Mouse (Mus musculus) left cerebral cortex, postnatal 25 days (tissue): ENCODE measurements around the gene Cyth3. TPM values are rescaled to one million over a fixed set of nuclear protein-coding genes. Genes with fewer than 3 reads are reported as not detected.

ENCODE experiments used
- DNase-seq, 2 experiments: peaks; one replicate each; pipeline ENCODE4 v3.0.0; 2022; ENCODE audit warnings: low spot score in 2 of 2, mixed read lengths in 1 of 2
- intact Hi-C: fragments of 180-260 bp; cut with DNase I; formaldehyde crosslinking; loops from one replicate; pipeline ENCODE4 v1.15.1; 2025
- total RNA-seq, 2 experiments: library from RNA; stranded (reverse); gene quantifications; 2 replicates each; pipeline ENCODE4 v1.2.3; 2021

Gene Cyth3
- total RNA-seq, 2 experiments from 2014 or later: 37.5 to 38.2 TPM

GRCm38 (mm10) chr5:143654670-143655510, 32.6 kb downstream of the Cyth3 start:
- no peak for DNase-seq
- intact Hi-C loops: no loop called here

- no peak for DNase-seq
- intact Hi-C loops: no loop called here
These were observed 33.3 kb downstream of the Cyth3 start for GRCm38 (mm10) chr5:143655511-143655943.

- DNase-seq: peak; percentile 37 to 79
- intact Hi-C loops: loop anchor here (2.0 kb wide), 1 partner anchor 34 kb away; no protein-coding TSS in a partner anchor
These were observed 34.5 kb downstream of the Cyth3 start for GRCm38 (mm10) chr5:143656708-143657245.

GRCm38 (mm10) chr5:143659021-143659523, 36.8 kb downstream of the Cyth3 start:
- no peak for DNase-seq
- intact Hi-C loops: no loop called here

- intact Hi-C loops: no loop called here
These were observed 40.9 kb downstream of the Cyth3 start for GRCm38 (mm10) chr5:143663074-143663687.

GRCm38 (mm10) chr5:143665561-143665960, 43.3 kb downstream of the Cyth3 start:
- intact Hi-C loops: no loop called here
- no peak for DNase-seq

More at GRCm38 (mm10) chr5:143663074-143663687, 40.9 kb downstream of the Cyth3 start:
- no peak for DNase-seq

GRCm38 (mm10) chr5:143666015-143666414, 43.8 kb downstream of the Cyth3 start:
- intact Hi-C loops: no loop called here
- no peak for DNase-seq

GRCm38 (mm10) chr5:143668884-143669283, 46.6 kb downstream of the Cyth3 start:
- intact Hi-C loops: no loop called here
- DNase-seq: no peak

- no peak for DNase-seq
- intact Hi-C loops: no loop called here
These were observed 47.1 kb downstream of the Cyth3 start for GRCm38 (mm10) chr5:143669393-143669792.

GRCm38 (mm10) chr5:143669839-143670238, 47.6 kb downstream of the Cyth3 start:
- no peak for DNase-seq
- intact Hi-C loops: no loop called here

- intact Hi-C loops: loop anchor here (1.0 kb wide), 1 partner anchor 19 kb away; no protein-coding TSS in a partner anchor
- peak; percentile 27 to 78 for DNase-seq
These were observed 48.6 kb downstream of the Cyth3 start for GRCm38 (mm10) chr5:143670740-143671415.

- intact Hi-C loops: no loop called here
These were observed 52.3 kb downstream of the Cyth3 start for GRCm38 (mm10) chr5:143674576-143674975.

GRCm38 (mm10) chr5:143676218-143676985, 54.2 kb downstream of the Cyth3 start:
- DNase-seq: no peak
- intact Hi-C loops: no loop called here

More at GRCm38 (mm10) chr5:143674576-143674975, 52.3 kb downstream of the Cyth3 start:
- no peak for DNase-seq

- intact Hi-C loops: no loop called here
- DNase-seq: no peak
These were observed 55.1 kb downstream of the Cyth3 start for GRCm38 (mm10) chr5:143677363-143677762.

- intact Hi-C loops: no loop called here
- DNase-seq: no peak
These were observed 56.5 kb downstream of the Cyth3 start for GRCm38 (mm10) chr5:143678634-143679271.

- intact Hi-C loops: no loop called here
- DNase-seq: no peak
These were observed 57.4 kb downstream of the Cyth3 start for GRCm38 (mm10) chr5:143679654-143680053.

- DNase-seq: peak in 1 of 2 experiments; percentile 37
- intact Hi-C loops: no loop called here
These were observed 61.4 kb downstream of the Cyth3 start for GRCm38 (mm10) chr5:143683696-143684095.

GRCm38 (mm10) chr5:143684911-143685390, 62.7 kb downstream of the Cyth3 start:
- DNase-seq: no peak
- intact Hi-C loops: no loop called here
